Mouse (Mus musculus): ENCODE measurements around the gene Smbd1. TPM values are rescaled to one million over a fixed set of nuclear protein-coding genes. Genes with fewer than 3 reads are reported as not detected.

Gene Smbd1
- polyA plus RNA-seq (2012; rRNA removed), result 2.3 and 3.0 TPM in 2 replicates

GRCm38 (mm10) chr16:32810321-32810720, at the start of gene Smbd1:
TSS of gene Smbd1 (minus strand) at chr16:32810477.
- no peak within 1 kb of the TSS for H3K4me3 ChIP-seq (replicated peaks; ENCODE audit: extremely low read depth, low read depth, low read length)
- no peaks in the 10 kb centered on the region; the same call in 1 of the 2 replicates for H3K4me1 ChIP-seq (ENCODE audit: control insufficient read depth, insufficient read depth, low read length)
- no peak for DNase-seq
- WGBS, result 87% methylated on average over 4 of the region's 4 CpGs
- TF ChIP-seq CTCF (IDR thresholded peaks at IDR 0.05; ENCODE audit: insufficient read depth, low read length) (no peak), POLR2A (IDR thresholded peaks at IDR 0.05; ENCODE audit: borderline replicate concordance, extremely low read depth, low read depth, low read length) (no peak)

GRCm38 (mm10) chr16:32858771-32859636, 48.7 kb upstream of the Smbd1 start:
- peak; percentile 38 for DNase-seq
- no peak for TF ChIP-seq POLR2A (IDR thresholded peaks at IDR 0.05; ENCODE audit: borderline replicate concordance, extremely low read depth, low read depth, low read length)
- TF ChIP-seq CTCF (IDR thresholded peaks at IDR 0.05; ENCODE audit: insufficient read depth, low read length), result no peak
- H3K4me3 ChIP-seq (replicated peaks; ENCODE audit: extremely low read depth, low read depth, low read length), result no peak overlapping the region
- WGBS, result 47% methylated on average over 12 of the region's 12 CpGs
- peaks cover 5% of the 10 kb centered on the region for H3K4me1 ChIP-seq (ENCODE audit: control insufficient read depth, insufficient read depth, low read length)

- Histone ChIP-seq H3K4me1 (ENCODE audit: control insufficient read depth, insufficient read depth, low read length) (peaks cover 5% of the 10 kb centered on the region), H3K4me3 (replicated peaks; ENCODE audit: extremely low read depth, low read depth, low read length) (no peak overlapping the region)
- DNase-seq, result no peak
- WGBS, result 46% methylated on average over 4 of the region's 4 CpGs
- TF ChIP-seq POLR2A (IDR thresholded peaks at IDR 0.05; ENCODE audit: borderline replicate concordance, extremely low read depth, low read depth, low read length) (no peak), CTCF (IDR thresholded peaks at IDR 0.05; ENCODE audit: insufficient read depth, low read length) (no peak)
These were observed 48.1 kb upstream of the Smbd1 start for GRCm38 (mm10) chr16:32858356-32858755.

- Histone ChIP-seq H3K4me1 (ENCODE audit: control insufficient read depth, insufficient read depth, low read length) (peaks cover 5% of the 10 kb centered on the region), H3K4me3 (replicated peaks; ENCODE audit: extremely low read depth, low read depth, low read length) (no peak overlapping the region)
- DNase-seq, result no peak
- no peak for TF ChIP-seq CTCF (IDR thresholded peaks at IDR 0.05; ENCODE audit: insufficient read depth, low read length)
- no peak for TF ChIP-seq POLR2A (IDR thresholded peaks at IDR 0.05; ENCODE audit: borderline replicate concordance, extremely low read depth, low read depth, low read length)
- 84% methylated on average over 3 of the region's 3 CpGs for WGBS
These were observed 46.5 kb upstream of the Smbd1 start for GRCm38 (mm10) chr16:32856751-32857150.

- no peak for TF ChIP-seq POLR2A (IDR thresholded peaks at IDR 0.05; ENCODE audit: borderline replicate concordance, extremely low read depth, low read depth, low read length)
- TF ChIP-seq CTCF (IDR thresholded peaks at IDR 0.05; ENCODE audit: insufficient read depth, low read length), result no peak
- DNase-seq, result no peak
- 41% methylated on average over 2 of the region's 2 CpGs for WGBS
- peaks cover 5% of the 10 kb centered on the region for H3K4me1 ChIP-seq (ENCODE audit: control insufficient read depth, insufficient read depth, low read length)
- no peak overlapping the region for H3K4me3 ChIP-seq (replicated peaks; ENCODE audit: extremely low read depth, low read depth, low read length)
These were observed 43.8 kb upstream of the Smbd1 start for GRCm38 (mm10) chr16:32854050-32854571.

GRCm38 (mm10) chr16:32853492-32854049, 43.3 kb upstream of the Smbd1 start:
- H3K4me1 ChIP-seq (ENCODE audit: control insufficient read depth, insufficient read depth, low read length), result peaks cover 4% of the 10 kb centered on the region
- H3K4me3 ChIP-seq (replicated peaks; ENCODE audit: extremely low read depth, low read depth, low read length), result no peak overlapping the region
- WGBS, result 54% methylated on average over 13 of the region's 13 CpGs
- no peak for TF ChIP-seq CTCF (IDR thresholded peaks at IDR 0.05; ENCODE audit: insufficient read depth, low read length)
- no peak for TF ChIP-seq POLR2A (IDR thresholded peaks at IDR 0.05; ENCODE audit: borderline replicate concordance, extremely low read depth, low read depth, low read length)
- no peak for DNase-seq

GRCm38 (mm10) chr16:32849042-32849830, 39.0 kb upstream of the Smbd1 start:
- no peak for TF ChIP-seq CTCF (IDR thresholded peaks at IDR 0.05; ENCODE audit: insufficient read depth, low read length)
- no peak for TF ChIP-seq POLR2A (IDR thresholded peaks at IDR 0.05; ENCODE audit: borderline replicate concordance, extremely low read depth, low read depth, low read length)
- DNase-seq, result peak; percentile 30
- WGBS, result 75% methylated on average over 11 of the region's 11 CpGs
- Histone ChIP-seq H3K4me1 (ENCODE audit: control insufficient read depth, insufficient read depth, low read length) (no peaks in the 10 kb centered on the region; the same call in 1 of the 2 replicates), H3K4me3 (replicated peaks; ENCODE audit: extremely low read depth, low read depth, low read length) (no peak overlapping the region)

- TF ChIP-seq CTCF (IDR thresholded peaks at IDR 0.05; ENCODE audit: insufficient read depth, low read length) (no peak), POLR2A (IDR thresholded peaks at IDR 0.05; ENCODE audit: borderline replicate concordance, extremely low read depth, low read depth, low read length) (no peak)
- WGBS, result 93% methylated on average over 11 of the region's 11 CpGs
- no peak for DNase-seq
- no peak overlapping the region for H3K4me3 ChIP-seq (replicated peaks; ENCODE audit: extremely low read depth, low read depth, low read length)
- no peaks in the 10 kb centered on the region for H3K4me1 ChIP-seq (ENCODE audit: control insufficient read depth, insufficient read depth, low read length)
These were observed 36.8 kb upstream of the Smbd1 start for GRCm38 (mm10) chr16:32847103-32847502.

GRCm38 (mm10) chr16:32831501-32831900, 21.2 kb upstream of the Smbd1 start:
- Histone ChIP-seq H3K4me3 (replicated peaks; ENCODE audit: extremely low read depth, low read depth, low read length) (no peak overlapping the region), H3K4me1 (ENCODE audit: control insufficient read depth, insufficient read depth, low read length) (no peaks in the 10 kb centered on the region)
- WGBS, result 91% methylated on average over 4 of the region's 4 CpGs
- TF ChIP-seq CTCF (IDR thresholded peaks at IDR 0.05; ENCODE audit: insufficient read depth, low read length), result no peak
- DNase-seq, result no peak

Measured in lung, adult 2 months (tissue).